Mouse (Mus musculus) lung, embryonic 14.5 days (tissue): ENCODE measurements at regions not wholly inside any gene's neighbourhood (a gene's known extent, or its start where the extent isn't known, plus 50 kb on each side); places are given as distances from the start of the nearest gene placed in this dataset.

Source experiments
- ATAC-seq: fragments of 200-750 bp; cut with Nextera tagmentation; 2 replicates; pipeline ENCODE4 v1.8.0; 2017; ENCODE audit warnings: mild to moderate bottlenecking, moderate TSS enrichment, moderate library complexity; ENCODE audit not compliant: insufficient read depth
- DNase-seq: peaks from one replicate; pipeline ENCODE4 v3.0.0-alpha.2; 2015
- H3K27ac ChIP-seq: fragments of 300-500 bp; sonication (generic); 2 replicates; pipeline ENCODE4 v1.5.1; 2014; ENCODE audit warnings: low read depth, mild to moderate bottlenecking, moderate library complexity
- H3K27me3 ChIP-seq: fragments of 300-500 bp; sonication (generic); 2 replicates; pipeline ENCODE4 v1.6.1; 2014; ENCODE audit warnings: low read length, control low read depth; ENCODE audit not compliant: insufficient read depth
- H3K36me3 ChIP-seq: fragments of 300-500 bp; sonication (generic); 2 replicates; pipeline ENCODE4 v1.6.1; 2014; ENCODE audit warnings: control low read depth; ENCODE audit not compliant: insufficient read depth
- H3K4me1 ChIP-seq: fragments of 300-500 bp; sonication (generic); 2 replicates; pipeline ENCODE4 v1.6.1; 2014; ENCODE audit warnings: antibody characterized with exemption, control low read depth; ENCODE audit not compliant: insufficient read depth
- H3K4me2 ChIP-seq: fragments of 300-500 bp; sonication (generic); 2 replicates; pipeline ENCODE4 v1.6.1; 2014; ENCODE audit warnings: mild to moderate bottlenecking
- H3K4me3 ChIP-seq: fragments of 300-500 bp; sonication (generic); 2 replicates; pipeline ENCODE4 v1.5.1; 2014; ENCODE audit warnings: low read depth, low read length
- H3K9ac ChIP-seq: fragments of 300-500 bp; sonication (generic); 2 replicates; pipeline ENCODE4 v1.6.1; 2014
- H3K9me3 ChIP-seq: fragments of 300-500 bp; sonication (generic); 2 replicates; pipeline ENCODE4 v1.6.1; 2016; ENCODE audit warnings: low read depth, low read length, control low read depth
- CTCF ChIP-seq: IDR thresholded peaks from 2 replicates; pipeline ENCODE4 v1.5.1; 2016; ENCODE audit warnings: antibody characterized with exemption, low read depth
- WGBS: fragments of 180-500 bp; shearing (Covaris S2); extraction: QIAGEN DNeasy Blood & Tissue Kit; methylation state at CpG from one replicate; pipeline ENCODE4 v1.1.7; 2014; 5-methylcytosine and 5-hydroxymethylcytosine counted together

DNA sequence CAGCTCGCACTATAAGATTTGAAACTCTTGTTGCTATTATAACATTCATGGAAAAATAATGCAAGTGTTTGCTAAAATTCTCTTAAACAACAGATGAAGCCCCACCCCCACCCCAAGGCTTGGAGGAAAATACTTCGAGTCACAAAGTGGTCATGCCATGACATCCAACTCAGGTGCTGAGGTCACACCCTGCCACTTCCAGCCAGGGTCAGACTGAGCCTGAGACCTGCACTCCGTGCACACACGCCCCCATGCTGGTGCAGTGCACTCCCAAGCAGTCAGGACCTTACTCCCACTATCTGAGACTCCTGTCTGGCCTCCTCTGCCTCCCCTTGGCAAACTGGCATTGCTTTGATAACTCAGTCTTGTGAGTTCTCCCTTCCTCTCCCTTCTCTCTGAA is 102.7 kb upstream of the Smad1 start:
- WGBS = 71% methylated on average over 4 of the region's 4 CpGs
- Histone ChIP-seq H3K9me3 (no peaks in the 10 kb centered on the region), H3K27ac (no peak overlapping the region), H3K9ac (no peak overlapping the region), H3K4me2 (no peak overlapping the region), H3K4me3 (no peak overlapping the region), H3K27me3 (no peaks in the 10 kb centered on the region), H3K36me3 (no peaks in the 10 kb centered on the region), H3K4me1 (peaks cover 6% of the 10 kb centered on the region)
- ATAC-seq (no peak), DNase-seq (no peak)
- TF ChIP-seq CTCF = no peak

GRCm38 (mm10) chr8:79501238-79501637 is 101.9 kb upstream of the Smad1 start:
- 65% methylated on average over 11 of the region's 11 CpGs for WGBS
- DNase-seq = peak; percentile 49
- H3K27me3 ChIP-seq = no peaks in the 10 kb centered on the region
- H3K4me3 ChIP-seq = no peak overlapping the region
- no peak overlapping the region for H3K27ac ChIP-seq
- no peak overlapping the region for H3K9ac ChIP-seq
- H3K4me2 ChIP-seq = no peak overlapping the region
- H3K36me3 ChIP-seq = no peaks in the 10 kb centered on the region
- H3K4me1 ChIP-seq = peaks cover 6% of the 10 kb centered on the region
- no peaks in the 10 kb centered on the region for H3K9me3 ChIP-seq
- TF ChIP-seq CTCF = no peak
- no peak for ATAC-seq

DNA sequence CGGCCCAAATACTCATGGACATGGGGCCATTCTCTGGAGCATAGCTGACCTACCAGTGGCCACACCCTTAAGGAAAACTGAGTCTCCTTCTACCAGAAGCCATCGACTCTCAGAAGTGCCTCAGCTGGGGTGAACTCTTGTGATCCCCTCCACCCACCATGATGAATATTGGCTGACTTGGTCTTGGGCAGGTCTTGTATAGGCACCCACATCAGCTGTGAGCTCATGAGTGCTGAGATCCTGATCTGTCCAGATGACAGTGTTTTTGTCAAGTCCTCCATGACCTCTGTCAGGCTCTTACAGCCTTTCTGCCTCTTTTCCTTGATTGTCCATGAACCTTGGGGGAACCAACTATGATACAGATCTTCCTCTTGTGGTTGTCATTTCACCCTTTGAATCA is 99.9 kb upstream of the Smad1 start:
- no peak overlapping the region for H3K4me2 ChIP-seq
- peaks cover 6% of the 10 kb centered on the region for H3K4me1 ChIP-seq
- H3K9ac ChIP-seq = no peak overlapping the region
- H3K27me3 ChIP-seq = no peaks in the 10 kb centered on the region
- WGBS = 86% methylated on average over 2 of the region's 2 CpGs
- no peak for DNase-seq
- H3K4me3 ChIP-seq = no peak overlapping the region
- H3K9me3 ChIP-seq = no peaks in the 10 kb centered on the region
- no peaks in the 10 kb centered on the region for H3K36me3 ChIP-seq
- no peak overlapping the region for H3K27ac ChIP-seq
- no peak for ATAC-seq
- TF ChIP-seq CTCF = no peak

GRCm38 (mm10) chr8:79498611-79499010 is 99.3 kb upstream of the Smad1 start:
- peak; percentile 53 for DNase-seq
- no peaks in the 10 kb centered on the region for H3K27me3 ChIP-seq
- H3K4me1 ChIP-seq = peaks cover 6% of the 10 kb centered on the region
- H3K27ac ChIP-seq = peak overlapping the region; percentile 42; the same call in 1 of the 2 replicates
- no peak overlapping the region for H3K4me3 ChIP-seq
- H3K9me3 ChIP-seq = no peaks in the 10 kb centered on the region
- H3K9ac ChIP-seq = no peak overlapping the region
- 57% methylated on average over 2 of the region's 2 CpGs for WGBS
- no peaks in the 10 kb centered on the region for H3K36me3 ChIP-seq
- peak; percentile 58; the same call in 1 of the 2 replicates for ATAC-seq
- TF ChIP-seq CTCF = no peak
- H3K4me2 ChIP-seq = no peak overlapping the region

GRCm38 (mm10) chr8:79491156-79491698 is 91.9 kb upstream of the Smad1 start:
- DNase-seq (no peak), ATAC-seq (no peak)
- Histone ChIP-seq H3K27me3 (no peaks in the 10 kb centered on the region), H3K4me1 (peaks cover 7% of the 10 kb centered on the region; the same call in 1 of the 2 replicates), H3K9ac (no peak overlapping the region), H3K4me2 (no peak overlapping the region), H3K27ac (no peak overlapping the region), H3K4me3 (no peak overlapping the region), H3K9me3 (no peaks in the 10 kb centered on the region), H3K36me3 (no peaks in the 10 kb centered on the region)
- WGBS = 54% methylated on average over 10 of the region's 10 CpGs
- no peak for TF ChIP-seq CTCF

DNA sequence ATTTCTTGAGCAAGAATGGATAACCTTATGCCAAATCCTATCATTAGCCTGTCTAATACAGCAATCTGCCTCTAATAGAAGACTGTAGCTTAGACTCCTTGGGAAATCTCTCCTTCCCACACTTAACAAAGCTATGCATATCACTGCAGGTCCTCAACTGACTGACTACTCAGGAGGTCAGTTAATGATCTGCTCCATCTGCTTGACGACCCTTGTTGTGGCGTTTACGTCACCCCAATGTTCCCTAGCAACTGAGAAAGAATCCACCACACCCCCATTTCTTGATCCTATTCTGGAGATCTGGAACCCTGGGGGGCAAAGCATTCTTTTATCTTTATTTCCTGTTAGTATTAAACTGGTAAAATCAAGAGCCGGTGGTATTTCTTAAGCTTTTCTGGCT is 91.4 kb upstream of the Smad1 start:
- H3K4me2 ChIP-seq = no peak overlapping the region
- H3K9me3 ChIP-seq = no peaks in the 10 kb centered on the region
- H3K4me1 ChIP-seq = peaks cover 7% of the 10 kb centered on the region; the same call in 1 of the 2 replicates
- ATAC-seq (no peak), DNase-seq (no peak)
- no peaks in the 10 kb centered on the region for H3K36me3 ChIP-seq
- 49% methylated on average over 4 of the region's 4 CpGs for WGBS
- no peak for TF ChIP-seq CTCF
- H3K27me3 ChIP-seq = no peaks in the 10 kb centered on the region
- no peak overlapping the region for H3K9ac ChIP-seq
- no peak overlapping the region for H3K4me3 ChIP-seq
- no peak overlapping the region for H3K27ac ChIP-seq

DNA sequence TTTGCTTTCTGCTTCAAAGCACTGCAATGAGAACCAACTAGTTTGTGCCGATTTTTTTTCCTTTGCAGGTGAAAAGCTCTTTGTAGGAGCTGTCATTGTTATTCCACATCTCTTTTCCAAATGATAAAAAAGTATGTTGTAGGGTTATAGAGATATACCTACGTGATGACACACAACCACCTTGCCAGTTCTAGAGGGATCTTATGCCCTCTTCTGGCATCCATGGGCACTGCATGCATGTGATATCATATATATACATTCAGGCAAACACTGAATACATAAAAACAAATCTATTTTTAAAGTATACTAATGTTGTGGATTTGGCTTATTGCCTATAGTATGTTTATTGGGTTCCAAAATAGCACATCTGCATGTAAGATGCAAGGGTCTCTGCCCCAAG is 89.5 kb upstream of the Smad1 start:
- peak; percentile 49 for DNase-seq
- peaks cover 7% of the 10 kb centered on the region; the same call in 1 of the 2 replicates for H3K4me1 ChIP-seq
- peak; percentile 61 for TF ChIP-seq CTCF
- 68% methylated on average over 2 of the region's 2 CpGs for WGBS
- no peak overlapping the region for H3K4me2 ChIP-seq
- H3K9me3 ChIP-seq = no peaks in the 10 kb centered on the region
- no peak overlapping the region for H3K9ac ChIP-seq
- H3K27me3 ChIP-seq = no peaks in the 10 kb centered on the region
- no peak overlapping the region for H3K4me3 ChIP-seq
- ATAC-seq = no peak
- no peak overlapping the region for H3K27ac ChIP-seq
- no peaks in the 10 kb centered on the region for H3K36me3 ChIP-seq
